Mouse (Mus musculus): ENCODE measurements around the gene Ppp1r12a.

DNA sequence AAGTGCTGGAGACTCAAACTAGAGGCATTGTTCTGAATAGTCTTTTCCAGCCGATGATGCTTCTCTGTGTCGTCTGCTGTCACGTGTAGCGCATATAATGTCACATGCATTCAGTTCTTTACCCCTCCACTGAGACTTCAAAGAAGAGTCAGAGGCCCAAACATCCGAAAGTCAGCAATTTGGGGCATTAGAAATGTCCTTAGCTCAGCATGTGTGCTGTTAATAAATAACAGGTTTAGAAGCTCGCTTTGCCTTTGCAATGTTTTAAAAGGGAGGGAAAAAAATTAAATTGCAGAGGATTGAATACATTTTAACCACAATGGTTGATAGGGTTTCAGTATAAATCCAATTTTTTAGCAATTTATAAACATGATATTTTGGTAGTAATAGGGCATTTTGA lies 151.9 kb downstream of the Ppp1r12a start:
- no peak for TF ChIP-seq CTCF (IDR thresholded peaks at IDR 0.05; ENCODE audit: extremely low read depth, insufficient read depth, low read length)
- TF ChIP-seq POLR2A (IDR thresholded peaks at IDR 0.05; ENCODE audit: extremely low read depth, insufficient read depth, low read length): no peak
